Mouse (Mus musculus) E14TG2a.4 (cell line): ENCODE measurements around the gene Ush2a.

Experiments
- CTCF ChIP-seq: conservative IDR thresholded peaks from 2 replicates; pipeline ENCODE4 v1.5.1; 2014; ENCODE audit warnings: low read length
- POU5F1 ChIP-seq: IDR thresholded peaks from 2 replicates; pipeline ENCODE4 v1.6.1; 2014; ENCODE audit warnings: low read length, borderline replicate concordance

- TF ChIP-seq CTCF (no peak), POU5F1 (no peak)
These were observed 745.0 kb downstream of the Ush2a start for GRCm38 (mm10) chr1:189006826-189007225.
